Mouse (Mus musculus): ENCODE measurements around the gene Cln3. TPM values are rescaled to one million over a fixed set of nuclear protein-coding genes. Genes with fewer than 3 reads are reported as not detected.

The Cln3 gene
- polyA plus RNA-seq, 1 experiment: 238 TPM

GRCm38 (mm10) chr7:126596414-126596813 lies 10.8 kb upstream of the Cln3 start:
- Histone ChIP-seq H3K4me3 (ENCODE audit: insufficient read depth, low read length) (no peak overlapping the region), H3K4me1 (ENCODE audit: control insufficient read depth, insufficient read depth, low read length) (peaks cover 52% of the 10 kb centered on the region), H3K27ac (ENCODE audit: insufficient read depth, low read depth, low read length) (no peak overlapping the region)
- TF ChIP-seq POLR2A (IDR thresholded peaks at IDR 0.05; ENCODE audit: borderline replicate concordance, low read depth, low read length): no peak
- no peak for TF ChIP-seq CTCF (IDR thresholded peaks at IDR 0.05; ENCODE audit: low read depth, low read length)

GRCm38 (mm10) chr7:126595890-126596289 lies 10.3 kb upstream of the Cln3 start:
- no peak for TF ChIP-seq POLR2A (IDR thresholded peaks at IDR 0.05; ENCODE audit: borderline replicate concordance, low read depth, low read length)
- TF ChIP-seq CTCF (IDR thresholded peaks at IDR 0.05; ENCODE audit: low read depth, low read length): no peak
- no peak overlapping the region for H3K4me3 ChIP-seq (ENCODE audit: insufficient read depth, low read length)
- H3K27ac ChIP-seq (ENCODE audit: insufficient read depth, low read depth, low read length): no peak overlapping the region
- H3K4me1 ChIP-seq (ENCODE audit: control insufficient read depth, insufficient read depth, low read length): peaks cover 51% of the 10 kb centered on the region

DNA sequence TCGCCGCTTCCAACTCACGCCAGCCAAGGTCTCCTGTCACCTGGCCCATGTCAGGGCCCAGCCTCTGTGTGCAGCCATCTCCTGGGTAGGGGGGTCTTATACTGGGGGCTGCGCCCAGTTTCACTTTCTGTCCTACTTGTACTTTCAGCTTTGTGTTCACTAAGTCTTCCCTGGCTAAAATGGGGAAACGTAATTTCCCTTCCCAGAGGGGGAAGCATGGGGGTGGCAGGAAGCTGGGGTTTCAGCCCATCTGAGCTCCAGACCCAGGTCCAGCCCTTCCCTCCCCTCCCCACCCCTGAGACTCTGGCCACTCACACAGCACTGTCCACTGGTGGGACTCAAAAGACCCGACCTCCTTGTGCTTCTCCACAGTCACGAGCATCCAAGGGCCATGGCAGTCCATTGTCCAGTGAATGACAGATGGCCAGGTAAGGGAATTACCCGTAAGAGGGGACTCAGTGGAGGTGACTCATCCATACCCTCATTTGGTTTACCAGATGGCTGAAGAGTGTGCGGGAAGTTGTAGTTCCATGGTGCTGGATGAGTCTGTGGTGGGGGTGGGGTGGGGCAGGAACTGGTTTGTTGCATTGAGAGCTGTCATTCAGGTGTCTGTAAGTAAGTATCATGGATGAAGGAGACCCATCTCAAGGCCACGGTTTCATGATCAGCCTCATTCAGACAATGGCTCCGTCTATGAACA lies 9.4 kb upstream of the Cln3 start, which contains the start of gene Il27:
Gene Il27, minus strand, starts transcription at position 80 of the 700 bp plus-strand sequence.
- H3K27ac ChIP-seq (ENCODE audit: insufficient read depth, low read depth, low read length): no peak within 1 kb of the TSS
- peaks cover 51% of the 10 kb centered on the region for H3K4me1 ChIP-seq (ENCODE audit: control insufficient read depth, insufficient read depth, low read length)
- no peak for TF ChIP-seq CTCF (IDR thresholded peaks at IDR 0.05; ENCODE audit: low read depth, low read length)
- no peak for TF ChIP-seq POLR2A (IDR thresholded peaks at IDR 0.05; ENCODE audit: borderline replicate concordance, low read depth, low read length)
- peak within 1 kb of the TSS; percentile 16; the same call in 1 of the 2 replicates for H3K4me3 ChIP-seq (ENCODE audit: insufficient read depth, low read length)

GRCm38 (mm10) chr7:126587779-126588178 lies 2.2 kb upstream of the Cln3 start:
- no peak overlapping the region for H3K4me3 ChIP-seq (ENCODE audit: insufficient read depth, low read length)
- peaks cover 24% of the 10 kb centered on the region for H3K4me1 ChIP-seq (ENCODE audit: control insufficient read depth, insufficient read depth, low read length)
- H3K27ac ChIP-seq (ENCODE audit: insufficient read depth, low read depth, low read length): no peak overlapping the region
- TF ChIP-seq CTCF (IDR thresholded peaks at IDR 0.05; ENCODE audit: low read depth, low read length): no peak
- no peak for TF ChIP-seq POLR2A (IDR thresholded peaks at IDR 0.05; ENCODE audit: borderline replicate concordance, low read depth, low read length)

GRCm38 (mm10) chr7:126586839-126587238 lies 1.2 kb upstream of the Cln3 start:
- Histone ChIP-seq H3K4me1 (ENCODE audit: control insufficient read depth, insufficient read depth, low read length) (peaks cover 27% of the 10 kb centered on the region), H3K4me3 (ENCODE audit: insufficient read depth, low read length) (peak overlapping the region; percentile 8; the same call in 1 of the 2 replicates), H3K27ac (ENCODE audit: insufficient read depth, low read depth, low read length) (peak overlapping the region; percentile 23; the same call in 1 of the 2 replicates)
- no peak for TF ChIP-seq CTCF (IDR thresholded peaks at IDR 0.05; ENCODE audit: low read depth, low read length)

DNA sequence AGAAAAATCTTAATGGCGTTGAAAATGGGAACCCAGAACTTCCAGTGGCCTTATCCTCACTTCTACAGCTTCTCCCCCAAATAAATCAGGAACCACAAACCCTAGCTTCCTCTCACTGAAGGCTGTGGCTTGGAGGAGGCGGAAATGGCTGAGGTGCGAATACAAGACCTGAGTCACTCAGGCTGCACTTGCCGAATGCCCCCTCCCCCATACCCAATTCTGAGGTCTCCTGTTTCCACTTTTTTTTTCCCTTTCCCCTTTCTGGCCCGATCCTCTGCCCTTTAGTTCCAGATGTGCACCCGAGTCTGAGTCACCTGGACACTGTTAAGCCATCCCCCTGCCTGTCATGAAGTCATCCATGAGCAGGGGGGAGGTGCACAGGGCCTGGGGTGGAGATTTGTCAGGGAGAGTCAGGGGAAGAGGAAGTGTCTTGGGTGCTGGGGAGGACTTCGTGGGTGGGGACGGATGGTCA lies 1.1 kb downstream of the Cln3 start, which contains the start of gene Apobr:
Gene Apobr, plus strand, starts transcription at position 437 of the 472 bp plus-strand sequence.
- TF ChIP-seq POLR2A (IDR thresholded peaks at IDR 0.05; ENCODE audit: borderline replicate concordance, low read depth, low read length): no peak
- Histone ChIP-seq H3K4me1 (ENCODE audit: control insufficient read depth, insufficient read depth, low read length) (peaks cover 32% of the 10 kb centered on the region), H3K27ac (ENCODE audit: insufficient read depth, low read depth, low read length) (peak within 1 kb of the TSS; percentile 96), H3K4me3 (ENCODE audit: insufficient read depth, low read length) (peak within 1 kb of the TSS; percentile 81)

- TF ChIP-seq CTCF (IDR thresholded peaks at IDR 0.05; ENCODE audit: low read depth, low read length) (no peak), POLR2A (IDR thresholded peaks at IDR 0.05; ENCODE audit: borderline replicate concordance, low read depth, low read length) (no peak)
- H3K4me3 ChIP-seq (ENCODE audit: insufficient read depth, low read length): peak overlapping the region; percentile 81
- peak overlapping the region; percentile 96 for H3K27ac ChIP-seq (ENCODE audit: insufficient read depth, low read depth, low read length)
- H3K4me1 ChIP-seq (ENCODE audit: control insufficient read depth, insufficient read depth, low read length): peaks cover 32% of the 10 kb centered on the region
Measured at GRCm38 (mm10) chr7:126583761-126584160, 1.9 kb downstream of the Cln3 start.

GRCm38 (mm10) chr7:126583251-126583709 lies 2.3 kb downstream of the Cln3 start:
- no peak for TF ChIP-seq POLR2A (IDR thresholded peaks at IDR 0.05; ENCODE audit: borderline replicate concordance, low read depth, low read length)
- Histone ChIP-seq H3K4me1 (ENCODE audit: control insufficient read depth, insufficient read depth, low read length) (peaks cover 32% of the 10 kb centered on the region), H3K27ac (ENCODE audit: insufficient read depth, low read depth, low read length) (peak overlapping the region; percentile 96), H3K4me3 (ENCODE audit: insufficient read depth, low read length) (peak overlapping the region; percentile 81)

- peak overlapping the region; percentile 96 for H3K27ac ChIP-seq (ENCODE audit: insufficient read depth, low read depth, low read length)
- H3K4me1 ChIP-seq (ENCODE audit: control insufficient read depth, insufficient read depth, low read length): peaks cover 32% of the 10 kb centered on the region
- no peak for TF ChIP-seq POLR2A (IDR thresholded peaks at IDR 0.05; ENCODE audit: borderline replicate concordance, low read depth, low read length)
- TF ChIP-seq CTCF (IDR thresholded peaks at IDR 0.05; ENCODE audit: low read depth, low read length): no peak
- peak overlapping the region; percentile 81 for H3K4me3 ChIP-seq (ENCODE audit: insufficient read depth, low read length)
Measured at GRCm38 (mm10) chr7:126582759-126583158, 2.9 kb downstream of the Cln3 start.

DNA sequence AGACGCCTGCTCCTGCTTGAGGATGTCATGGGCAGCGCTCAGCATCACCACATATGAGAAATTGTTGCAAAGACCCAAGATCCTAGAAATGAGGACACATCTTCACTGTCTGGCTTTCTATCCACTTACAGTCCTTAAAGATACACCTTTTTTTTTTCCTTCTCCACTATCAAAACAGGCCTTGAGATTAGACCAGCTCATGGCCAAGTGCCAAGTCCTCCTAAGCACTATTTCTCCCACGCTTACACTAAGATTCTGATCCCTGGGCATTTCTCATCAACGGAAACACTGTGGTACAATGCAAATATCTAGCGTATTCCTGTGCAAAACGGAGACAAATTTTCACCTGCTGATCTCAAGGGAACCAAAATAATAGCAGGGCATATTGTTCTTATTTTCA lies 4.0 kb downstream of the Cln3 start:
- no peak overlapping the region; the same call in 1 of the 2 replicates for H3K4me3 ChIP-seq (ENCODE audit: insufficient read depth, low read length)
- peaks cover 23% of the 10 kb centered on the region for H3K4me1 ChIP-seq (ENCODE audit: control insufficient read depth, insufficient read depth, low read length)
- TF ChIP-seq CTCF (IDR thresholded peaks at IDR 0.05; ENCODE audit: low read depth, low read length) (no peak), POLR2A (IDR thresholded peaks at IDR 0.05; ENCODE audit: borderline replicate concordance, low read depth, low read length) (no peak)
- no peak overlapping the region for H3K27ac ChIP-seq (ENCODE audit: insufficient read depth, low read depth, low read length)

Data from bone marrow macrophage, adult 2 months (primary cell).